Mouse (Mus musculus): ENCODE measurements around the gene Rnf24. TPM values are rescaled to one million over a fixed set of nuclear protein-coding genes. Genes with fewer than 3 reads are reported as not detected.
A peak's percentile ranks its signal among the peaks of the same experiment; 100 is the strongest.

Rnf24 gene
- polyA plus RNA-seq, 1 experiment from 2014 or later = 7.2 TPM

- Histone ChIP-seq H3K36me3 (ENCODE audit: control insufficient read depth, insufficient read depth, low read length) (no peaks in the 10 kb centered on the region), H3K27me3 (ENCODE audit: control insufficient read depth, insufficient read depth, low read length) (no peaks in the 10 kb centered on the region), H3K4me2 (ENCODE audit: low read depth, severe bottlenecking) (no peak overlapping the region), H3K4me1 (ENCODE audit: control insufficient read depth, insufficient read depth, low read length) (no peaks in the 10 kb centered on the region), H3K9me3 (ENCODE audit: control insufficient read depth, low read length) (no peaks in the 10 kb centered on the region), H3K9ac (ENCODE audit: low read length) (no peak overlapping the region), H3K4me3 (ENCODE audit: low read depth, low read length) (no peak overlapping the region), H3K27ac (replicated peaks; ENCODE audit: low read depth, low read length) (no peak overlapping the region)
- WGBS = 58% methylated on average over 6 of the region's 6 CpGs
- ATAC-seq (ENCODE audit: insufficient number of reproducible peaks, low FRiP score, low TSS enrichment, low read depth) (no peak), DNase-seq (ENCODE audit: low spot score) (no peak)
Observed at GRCm38 (mm10) chr2:131377055-131377454, 24.4 kb upstream of the Rnf24 start.

- no peak overlapping the region for H3K9ac ChIP-seq (ENCODE audit: low read length)
- no peak overlapping the region for H3K4me3 ChIP-seq (ENCODE audit: low read depth, low read length)
- H3K27me3 ChIP-seq (ENCODE audit: control insufficient read depth, insufficient read depth, low read length) = no peaks in the 10 kb centered on the region
- H3K4me1 ChIP-seq (ENCODE audit: control insufficient read depth, insufficient read depth, low read length) = no peaks in the 10 kb centered on the region
- no peak for DNase-seq (ENCODE audit: low spot score)
- H3K36me3 ChIP-seq (ENCODE audit: control insufficient read depth, insufficient read depth, low read length) = no peaks in the 10 kb centered on the region
- WGBS = 86% methylated on average over 6 of the region's 6 CpGs
- H3K4me2 ChIP-seq (ENCODE audit: low read depth, severe bottlenecking) = no peak overlapping the region
- no peak overlapping the region for H3K27ac ChIP-seq (replicated peaks; ENCODE audit: low read depth, low read length)
- no peak for ATAC-seq (ENCODE audit: insufficient number of reproducible peaks, low FRiP score, low TSS enrichment, low read depth)
- no peaks in the 10 kb centered on the region for H3K9me3 ChIP-seq (ENCODE audit: control insufficient read depth, low read length)
Observed at GRCm38 (mm10) chr2:131373656-131374055, 21.0 kb upstream of the Rnf24 start.

- no peak for ATAC-seq (ENCODE audit: insufficient number of reproducible peaks, low FRiP score, low TSS enrichment, low read depth)
Observed at GRCm38 (mm10) chr2:131372276-131372877, 19.7 kb upstream of the Rnf24 start.

GRCm38 (mm10) chr2:131371811-131372210 lies 19.1 kb upstream of the Rnf24 start:
- DNase-seq (ENCODE audit: low spot score) = no peak
- no peaks in the 10 kb centered on the region for H3K27me3 ChIP-seq (ENCODE audit: control insufficient read depth, insufficient read depth, low read length)
- no peak overlapping the region for H3K27ac ChIP-seq (replicated peaks; ENCODE audit: low read depth, low read length)
- 79% methylated on average over 4 of the region's 4 CpGs for WGBS
- no peaks in the 10 kb centered on the region for H3K4me1 ChIP-seq (ENCODE audit: control insufficient read depth, insufficient read depth, low read length)
- ATAC-seq (ENCODE audit: insufficient number of reproducible peaks, low FRiP score, low TSS enrichment, low read depth) = no peak
- no peak overlapping the region for H3K9ac ChIP-seq (ENCODE audit: low read length)
- no peaks in the 10 kb centered on the region for H3K36me3 ChIP-seq (ENCODE audit: control insufficient read depth, insufficient read depth, low read length)
- no peaks in the 10 kb centered on the region for H3K9me3 ChIP-seq (ENCODE audit: control insufficient read depth, low read length)
- no peak overlapping the region for H3K4me3 ChIP-seq (ENCODE audit: low read depth, low read length)
- no peak overlapping the region for H3K4me2 ChIP-seq (ENCODE audit: low read depth, severe bottlenecking)

More at GRCm38 (mm10) chr2:131372276-131372877, 19.7 kb upstream of the Rnf24 start:
- no peaks in the 10 kb centered on the region for H3K36me3 ChIP-seq (ENCODE audit: control insufficient read depth, insufficient read depth, low read length)
- H3K4me3 ChIP-seq (ENCODE audit: low read depth, low read length) = no peak overlapping the region
- no peak overlapping the region for H3K4me2 ChIP-seq (ENCODE audit: low read depth, severe bottlenecking)
- H3K9ac ChIP-seq (ENCODE audit: low read length) = no peak overlapping the region
- WGBS = 86% methylated on average over 7 of the region's 7 CpGs
- H3K4me1 ChIP-seq (ENCODE audit: control insufficient read depth, insufficient read depth, low read length) = no peaks in the 10 kb centered on the region
- H3K27ac ChIP-seq (replicated peaks; ENCODE audit: low read depth, low read length) = no peak overlapping the region
- H3K27me3 ChIP-seq (ENCODE audit: control insufficient read depth, insufficient read depth, low read length) = no peaks in the 10 kb centered on the region
- no peaks in the 10 kb centered on the region for H3K9me3 ChIP-seq (ENCODE audit: control insufficient read depth, low read length)
- DNase-seq (ENCODE audit: low spot score) = no peak

GRCm38 (mm10) chr2:131370828-131371227 lies 18.1 kb upstream of the Rnf24 start:
- Histone ChIP-seq H3K9me3 (ENCODE audit: control insufficient read depth, low read length) (no peaks in the 10 kb centered on the region), H3K4me3 (ENCODE audit: low read depth, low read length) (no peak overlapping the region), H3K4me1 (ENCODE audit: control insufficient read depth, insufficient read depth, low read length) (no peaks in the 10 kb centered on the region), H3K27me3 (ENCODE audit: control insufficient read depth, insufficient read depth, low read length) (no peaks in the 10 kb centered on the region), H3K9ac (ENCODE audit: low read length) (no peak overlapping the region), H3K4me2 (ENCODE audit: low read depth, severe bottlenecking) (no peak overlapping the region), H3K27ac (replicated peaks; ENCODE audit: low read depth, low read length) (no peak overlapping the region), H3K36me3 (ENCODE audit: control insufficient read depth, insufficient read depth, low read length) (no peaks in the 10 kb centered on the region)
- 84% methylated on average over 3 of the region's 3 CpGs for WGBS
- ATAC-seq (ENCODE audit: insufficient number of reproducible peaks, low FRiP score, low TSS enrichment, low read depth) = no peak
- DNase-seq (ENCODE audit: low spot score) = no peak

GRCm38 (mm10) chr2:131364689-131365088 lies 12.0 kb upstream of the Rnf24 start:
- ATAC-seq (ENCODE audit: insufficient number of reproducible peaks, low FRiP score, low TSS enrichment, low read depth) (no peak), DNase-seq (ENCODE audit: low spot score) (no peak)
- no peaks in the 10 kb centered on the region for H3K36me3 ChIP-seq (ENCODE audit: control insufficient read depth, insufficient read depth, low read length)
- H3K9me3 ChIP-seq (ENCODE audit: control insufficient read depth, low read length) = no peaks in the 10 kb centered on the region
- no peaks in the 10 kb centered on the region for H3K27me3 ChIP-seq (ENCODE audit: control insufficient read depth, insufficient read depth, low read length)
- 76% methylated on average over 6 of the region's 6 CpGs for WGBS
- no peak overlapping the region for H3K4me3 ChIP-seq (ENCODE audit: low read depth, low read length)
- no peak overlapping the region for H3K9ac ChIP-seq (ENCODE audit: low read length)
- no peak overlapping the region for H3K27ac ChIP-seq (replicated peaks; ENCODE audit: low read depth, low read length)
- H3K4me2 ChIP-seq (ENCODE audit: low read depth, severe bottlenecking) = no peak overlapping the region
- no peaks in the 10 kb centered on the region for H3K4me1 ChIP-seq (ENCODE audit: control insufficient read depth, insufficient read depth, low read length)

- Histone ChIP-seq H3K9me3 (ENCODE audit: control insufficient read depth, low read length) (no peaks in the 10 kb centered on the region), H3K9ac (ENCODE audit: low read length) (no peak overlapping the region), H3K36me3 (ENCODE audit: control insufficient read depth, insufficient read depth, low read length) (no peaks in the 10 kb centered on the region), H3K4me1 (ENCODE audit: control insufficient read depth, insufficient read depth, low read length) (no peaks in the 10 kb centered on the region), H3K27me3 (ENCODE audit: control insufficient read depth, insufficient read depth, low read length) (no peaks in the 10 kb centered on the region), H3K4me2 (ENCODE audit: low read depth, severe bottlenecking) (no peak overlapping the region), H3K4me3 (ENCODE audit: low read depth, low read length) (no peak overlapping the region), H3K27ac (replicated peaks; ENCODE audit: low read depth, low read length) (no peak overlapping the region)
- ATAC-seq (ENCODE audit: insufficient number of reproducible peaks, low FRiP score, low TSS enrichment, low read depth) = no peak
- DNase-seq (ENCODE audit: low spot score) = no peak
Observed at GRCm38 (mm10) chr2:131358481-131358880, 5.8 kb upstream of the Rnf24 start.

GRCm38 (mm10) chr2:131354049-131354448 lies 1.4 kb upstream of the Rnf24 start:
- no peak for ATAC-seq (ENCODE audit: insufficient number of reproducible peaks, low FRiP score, low TSS enrichment, low read depth)
- H3K9ac ChIP-seq (ENCODE audit: low read length) = no peak overlapping the region
- 0 out of 2 replicates have a peak, but pooled peaks cover 4% of the 10 kb centered on the region for H3K4me1 ChIP-seq (ENCODE audit: control insufficient read depth, insufficient read depth, low read length)
- no peaks in the 10 kb centered on the region for H3K36me3 ChIP-seq (ENCODE audit: control insufficient read depth, insufficient read depth, low read length)
- no peaks in the 10 kb centered on the region for H3K27me3 ChIP-seq (ENCODE audit: control insufficient read depth, insufficient read depth, low read length)
- H3K4me2 ChIP-seq (ENCODE audit: low read depth, severe bottlenecking) = no peak overlapping the region
- H3K27ac ChIP-seq (replicated peaks; ENCODE audit: low read depth, low read length) = no peak overlapping the region
- 57% methylated on average over 6 of the region's 6 CpGs for WGBS
- no peaks in the 10 kb centered on the region for H3K9me3 ChIP-seq (ENCODE audit: control insufficient read depth, low read length)
- no peak for DNase-seq (ENCODE audit: low spot score)
- no peak overlapping the region for H3K4me3 ChIP-seq (ENCODE audit: low read depth, low read length)

GRCm38 (mm10) chr2:131353564-131353915 lies 848 bp upstream of the Rnf24 start:
- peak overlapping the region; percentile 41; the same call in 1 of the 2 replicates for H3K9ac ChIP-seq (ENCODE audit: low read length)
- no peaks in the 10 kb centered on the region for H3K27me3 ChIP-seq (ENCODE audit: control insufficient read depth, insufficient read depth, low read length)
- H3K4me2 ChIP-seq (ENCODE audit: low read depth, severe bottlenecking) = peak overlapping the region; percentile 81
- H3K4me1 ChIP-seq (ENCODE audit: control insufficient read depth, insufficient read depth, low read length) = 0 out of 2 replicates have a peak, but pooled peaks cover 4% of the 10 kb centered on the region
- no peak overlapping the region for H3K27ac ChIP-seq (replicated peaks; ENCODE audit: low read depth, low read length)
- H3K36me3 ChIP-seq (ENCODE audit: control insufficient read depth, insufficient read depth, low read length) = no peaks in the 10 kb centered on the region
- ATAC-seq (ENCODE audit: insufficient number of reproducible peaks, low FRiP score, low TSS enrichment, low read depth) = no peak
- WGBS = 5% methylated on average over 3 of the region's 3 CpGs
- H3K9me3 ChIP-seq (ENCODE audit: control insufficient read depth, low read length) = no peaks in the 10 kb centered on the region
- H3K4me3 ChIP-seq (ENCODE audit: low read depth, low read length) = peak overlapping the region; percentile 96; the same call in 1 of the 2 replicates
- DNase-seq (ENCODE audit: low spot score) = peak; percentile 22

Data from limb, embryonic 11.5 days (tissue).